Mouse (Mus musculus) cerebellum, postnatal 25 days (tissue): ENCODE measurements around the gene Gmpr.

Experiments
- DNase-seq, 2 experiments: peaks; one replicate each; pipeline ENCODE4 v3.0.0; 2021; ENCODE audit warnings: mixed read lengths in 2 of 2

Gene Gmpr

GRCm38 (mm10) chr13:45505546-45505945 lies 1.7 kb upstream of the Gmpr start:
- DNase-seq: no peak

- peak; percentile 60 to 72 for DNase-seq
These were observed 1.3 kb downstream of the Gmpr start for GRCm38 (mm10) chr13:45508495-45508894.

GRCm38 (mm10) chr13:45509366-45509765 lies 2.1 kb downstream of the Gmpr start:
- peak in 1 of 2 experiments; percentile 7 for DNase-seq

GRCm38 (mm10) chr13:45511706-45512435 lies 4.6 kb downstream of the Gmpr start:
- DNase-seq: no peak

GRCm38 (mm10) chr13:45512531-45512930 lies 5.3 kb downstream of the Gmpr start:
- DNase-seq: peak in 1 of 2 experiments; percentile 11

GRCm38 (mm10) chr13:45513009-45513984 lies 6.1 kb downstream of the Gmpr start:
- DNase-seq: no peak

GRCm38 (mm10) chr13:45514115-45514514 lies 6.9 kb downstream of the Gmpr start:
- DNase-seq: no peak

- DNase-seq: no peak
These were observed 7.7 kb downstream of the Gmpr start for GRCm38 (mm10) chr13:45514832-45515422.

GRCm38 (mm10) chr13:45516501-45517393 lies 9.5 kb downstream of the Gmpr start:
- peak; percentile 48 to 64 for DNase-seq

GRCm38 (mm10) chr13:45524305-45524704 lies 17.1 kb downstream of the Gmpr start:
- DNase-seq: peak; percentile 83

GRCm38 (mm10) chr13:45524791-45525435 lies 17.7 kb downstream of the Gmpr start:
- no peak for DNase-seq

- peak; percentile 62 to 75 for DNase-seq
These were observed 19.0 kb downstream of the Gmpr start for GRCm38 (mm10) chr13:45526230-45526629.

GRCm38 (mm10) chr13:45527232-45527964 lies 20.2 kb downstream of the Gmpr start:
- no peak for DNase-seq

GRCm38 (mm10) chr13:45528787-45529186 lies 21.5 kb downstream of the Gmpr start:
- DNase-seq: peak; percentile 60 to 79

- DNase-seq: no peak
These were observed 23.5 kb downstream of the Gmpr start for GRCm38 (mm10) chr13:45530754-45531153.

GRCm38 (mm10) chr13:45535731-45536453 lies 28.6 kb downstream of the Gmpr start:
- no peak for DNase-seq

GRCm38 (mm10) chr13:45537110-45537509 lies 29.9 kb downstream of the Gmpr start:
- DNase-seq: no peak

- peak in 1 of 2 experiments; percentile 55 for DNase-seq
These were observed 30.8 kb downstream of the Gmpr start for GRCm38 (mm10) chr13:45538091-45538490.

- DNase-seq: peak; percentile 86 to 90
These were observed 31.4 kb downstream of the Gmpr start for GRCm38 (mm10) chr13:45538532-45539204.

- DNase-seq: peak; percentile 88 to 93
These were observed 31.9 kb downstream of the Gmpr start for GRCm38 (mm10) chr13:45539205-45539568.
